ENCODE assay signal across 9 mouse cellular contexts in genomic region chr9:107400666-107401285, GRCm38 (mm10). TPM values are rescaled to one million over a fixed set of nuclear protein-coding genes. Genes with fewer than 3 reads are reported as not detected.
DNase-seq lines count a peak whose midpoint lies in the region; ATAC-seq and TF ChIP-seq lines count a peak whose summit lies in the region.
"Had no signal": no experiment of that assay in that cellular context is flagged by ENCODE, and none has a peak within 500 bp of the region (broad histone marks: within the 10 kb centered on the region; RNA-seq: fewer than 3 reads in every experiment).

No protein-coding gene starts in this region.

- peak overlapping the region; percentile 100 for H3K4me2 ChIP-seq in heart, postnatal 0 days (ENCODE audit: low read depth, low read length)
- peak overlapping the region; percentile 86 for H3K4me2 ChIP-seq in hindbrain, embryonic 16.5 days (ENCODE audit: low read length)
- no peak overlapping the region for H3K4me2 ChIP-seq in myocyte (ENCODE audit: low read depth)

- peaks cover 4% of the 10 kb centered on the region; the same call in 1 of the 2 replicates for H3K4me1 ChIP-seq in heart, postnatal 0 days (ENCODE audit: control insufficient read depth, insufficient read depth)
- H3K4me1 ChIP-seq in embryonic facial prominence, embryonic 10.5 days, result peaks cover 28% of the 10 kb centered on the region
- H3K4me1 ChIP-seq in hindbrain, embryonic 16.5 days (ENCODE audit: control insufficient read depth, insufficient read depth, low read depth, low read length), result peaks cover 22% of the 10 kb centered on the region

- 16% methylated on average over 13 of the region's 13 CpGs for WGBS in heart, postnatal 0 days
- 18% methylated on average over 13 of the region's 13 CpGs for WGBS in embryonic facial prominence, embryonic 10.5 days
- WGBS in hindbrain, embryonic 16.5 days, result 14% methylated on average over 12 of the region's 13 CpGs

- no peak for TF ChIP-seq POLR2A in myocyte (IDR thresholded peaks at IDR 0.05; ENCODE audit: insufficient read length, low read depth)

- TF ChIP-seq CTCF in heart, postnatal 0 days (IDR thresholded peaks at IDR 0.05; ENCODE audit: low read depth), result no peak

- no peak overlapping the region for H3K27ac ChIP-seq in heart, postnatal 0 days (ENCODE audit: low read depth)
- no peak overlapping the region for H3K27ac ChIP-seq in embryonic facial prominence, embryonic 10.5 days (replicated peaks)
- H3K27ac ChIP-seq in hindbrain, embryonic 16.5 days (ENCODE audit: low read depth, low read length), result no peak overlapping the region

- H3K9me3 ChIP-seq in heart, postnatal 0 days (replicated peaks; ENCODE audit: control insufficient read depth, low read length), result no peaks in the 10 kb centered on the region
- no peaks in the 10 kb centered on the region for H3K9me3 ChIP-seq in embryonic facial prominence, embryonic 10.5 days
- no peaks in the 10 kb centered on the region for H3K9me3 ChIP-seq in hindbrain, embryonic 16.5 days (ENCODE audit: control insufficient read depth, low read length)
- H3K9me3 ChIP-seq: G1E had no signal

- H3K36me3 ChIP-seq in heart, postnatal 0 days (replicated peaks; ENCODE audit: control insufficient read depth, insufficient read depth, low read length), result no peaks in the 10 kb centered on the region
- H3K36me3 ChIP-seq in embryonic facial prominence, embryonic 10.5 days (replicated peaks), result no peaks in the 10 kb centered on the region
- H3K36me3 ChIP-seq in hindbrain, embryonic 16.5 days (ENCODE audit: control insufficient read depth, insufficient read depth, low read length), result no peaks in the 10 kb centered on the region
- no peaks in the 10 kb centered on the region for H3K36me3 ChIP-seq in myocyte (ENCODE audit: control insufficient read depth, insufficient read depth)
- H3K36me3 ChIP-seq: G1E had no signal

- H3K4me3 ChIP-seq in heart, postnatal 0 days (ENCODE audit: low read depth, low read length), result peak overlapping the region; percentile 73
- peak overlapping the region; percentile 88 for H3K4me3 ChIP-seq in embryonic facial prominence, embryonic 10.5 days
- peak overlapping the region; percentile 83 for H3K4me3 ChIP-seq in hindbrain, embryonic 16.5 days (ENCODE audit: low read length)
- H3K4me3 ChIP-seq in myocyte, result no peak overlapping the region

- peak overlapping the region; percentile 22 for H3ac ChIP-seq in myocyte (ENCODE audit: control insufficient read depth, insufficient read length)

- DNase-seq in heart, postnatal 0 days (ENCODE audit: low spot score), result no peak
- DNase-seq in heart, adult 11 months, result no peak
- DNase-seq in embryonic facial prominence, embryonic 10.5 days (ENCODE audit: low spot score), result no peak
- no peak for DNase-seq in layer of hippocampus, postnatal 25 days (ENCODE audit: extremely low spot score in 1 of 2, low spot score in 1 of 2)
- DNase-seq in adrenal gland, postnatal 36 days, result no peak
- no peak for DNase-seq in ovary, adult 18-20 months (ENCODE audit: low spot score)

- no peaks in the 10 kb centered on the region for H3K79me2 ChIP-seq in myocyte (ENCODE audit: control insufficient read depth, insufficient read depth)

- no peak for TF ChIP-seq EP300 in heart, postnatal 0 days (IDR thresholded peaks at IDR 0.05; ENCODE audit: low read depth)

- peaks cover 71% of the 10 kb centered on the region for H3K27me3 ChIP-seq in heart, postnatal 0 days (ENCODE audit: control insufficient read depth, insufficient read depth, low read length)
- peaks cover 96% of the 10 kb centered on the region for H3K27me3 ChIP-seq in embryonic facial prominence, embryonic 10.5 days (replicated peaks; ENCODE audit: low read depth, poor library complexity, severe bottlenecking)
- H3K27me3 ChIP-seq in hindbrain, embryonic 16.5 days (replicated peaks; ENCODE audit: control insufficient read depth, insufficient read depth, low read length), result peaks cover 5% of the 10 kb centered on the region
- H3K27me3 ChIP-seq in myocyte (ENCODE audit: control insufficient read depth, insufficient read depth, insufficient read length), result peaks cover 84% of the 10 kb centered on the region

- ATAC-seq in heart, postnatal 0 days (ENCODE audit: insufficient read depth, low read depth), result no peak
- ATAC-seq in hindbrain, embryonic 16.5 days, result no peak

- H3K9ac ChIP-seq in heart, postnatal 0 days (replicated peaks; ENCODE audit: low read depth, low read length), result no peak overlapping the region
- peak overlapping the region; percentile 88 for H3K9ac ChIP-seq in hindbrain, embryonic 16.5 days (ENCODE audit: low read depth, low read length)

TF ChIP-seq in myocyte, 11 proteins besides CTCF, POLR2A, EP300 and RAD21:
- TF ChIP-seq USF1 (IDR thresholded peaks at IDR 0.05; ENCODE audit: low read depth), result no peak
- TF ChIP-seq POLR2AphosphoS2 (IDR thresholded peaks at IDR 0.05; ENCODE audit: insufficient read length, low read depth), result no peak
- no peak for TF ChIP-seq TCF12 (IDR thresholded peaks at IDR 0.05; ENCODE audit: insufficient read depth, poor library complexity, severe bottlenecking)
- TF ChIP-seq E2F4 (IDR thresholded peaks at IDR 0.05; ENCODE audit: insufficient read depth), result no peak
- TF ChIP-seq SRF (IDR thresholded peaks at IDR 0.05; ENCODE audit: control insufficient read depth, insufficient read length, low read depth), result no peak
- no peak for TF ChIP-seq MYOG (IDR thresholded peaks at IDR 0.05; ENCODE audit: control insufficient read depth in 1 of 3, insufficient read depth in 1 of 3, insufficient read length in 2 of 3, low read depth in 2 of 3)
- no peak for TF ChIP-seq REST (IDR thresholded peaks at IDR 0.05; ENCODE audit: insufficient read depth, insufficient read length)
- no peak for TF ChIP-seq MAX (IDR thresholded peaks at IDR 0.05; ENCODE audit: low read depth)
- TF ChIP-seq TCF3 (IDR thresholded peaks at IDR 0.05; ENCODE audit: insufficient read length, low read depth), result no peak
- no peak for TF ChIP-seq CEBPB (IDR thresholded peaks at IDR 0.05; ENCODE audit: insufficient read depth, poor library complexity, severe bottlenecking)
- no peak for TF ChIP-seq MYOD1 (IDR thresholded peaks at IDR 0.05; ENCODE audit: control insufficient read depth in 1 of 3, insufficient read length in 2 of 3, low read depth in 2 of 3)

RNA-seq across cellular contexts. Expression of gene Cacna2d2, which starts 1.4 kb away (rescaled TPM):
- total RNA-seq in heart, postnatal 0 days (2014; rRNA removed; ENCODE audit: low replicate concordance), result 30.6 and 34.8 TPM in 2 replicates
- polyA plus RNA-seq in heart, postnatal 0 days (2015; fragmentation: Nextera tagmentation; extraction: Ambion mirVana), result 1.1 and 1.3 TPM in 2 replicates
- 0.45 and 0.50 TPM in 2 replicates for polyA plus RNA-seq in embryonic facial prominence, embryonic 10.5 days (2016; fragmentation: Nextera tagmentation; extraction: Ambion mirVana)
- polyA plus RNA-seq in hindbrain, embryonic 16.5 days (2015; fragmentation: Nextera tagmentation; extraction: Ambion mirVana), result 8.1 and 9.0 TPM in 2 replicates
- 0.50 TPM for polyA plus RNA-seq in myocyte (2012; fragmentation: generic; extraction: Trizol)
- total RNA-seq in layer of hippocampus, postnatal 25 days (2021), result 10 to 100 TPM; 16.8 to 21.2 TPM
- total RNA-seq in adrenal gland, postnatal 36 days (2021), result 1 to 10 TPM; 4.9 to 5.2 TPM
